Mouse (Mus musculus): ENCODE results near the gene Golga7b. TPM values are rescaled to one million over a fixed set of nuclear protein-coding genes. Genes with fewer than 3 reads are reported as not detected.
A peak's percentile ranks its signal among the peaks of the same experiment; 100 is the strongest.

Golga7b gene
- polyA plus RNA-seq, 1 experiment from 2014 or later, result 0.97 TPM

DNA sequence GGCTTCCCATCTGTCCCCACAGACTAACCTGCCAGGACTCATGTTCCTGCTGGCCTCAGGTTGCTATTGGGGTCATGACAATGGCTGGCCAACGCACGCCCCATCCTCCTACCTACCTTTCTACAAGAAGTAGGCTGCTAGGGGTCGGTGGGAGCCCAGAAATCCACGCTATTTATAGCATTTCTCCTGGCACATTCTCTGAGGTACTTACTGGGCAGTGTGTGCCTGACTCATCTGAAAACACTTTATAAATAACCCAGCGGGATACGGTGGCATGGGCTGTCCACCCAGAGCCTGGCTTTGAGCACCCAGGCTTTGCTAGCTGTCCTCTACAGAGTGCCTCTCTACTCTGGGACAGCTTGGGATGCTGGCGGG lies 9.0 kb upstream of the Golga7b start:
- no peak overlapping the region for H3K27ac ChIP-seq (ENCODE audit: low read length)
- H3K27me3 ChIP-seq (ENCODE audit: control insufficient read depth, insufficient read depth, low read length), result no peaks in the 10 kb centered on the region
- H3K9me3 ChIP-seq (ENCODE audit: control insufficient read depth, low read depth, low read length), result no peaks in the 10 kb centered on the region
- no peak for ATAC-seq (ENCODE audit: insufficient number of reproducible peaks, insufficient read depth, low FRiP score, low read depth)
- 67% methylated on average over 7 of the region's 7 CpGs for WGBS
- H3K4me1 ChIP-seq (ENCODE audit: control insufficient read depth, insufficient read depth, low read length), result no peaks in the 10 kb centered on the region
- no peak overlapping the region for H3K4me2 ChIP-seq (replicated peaks; ENCODE audit: low read depth, low read length)
- no peak overlapping the region for H3K4me3 ChIP-seq (ENCODE audit: low read depth, low read length)
- no peak overlapping the region for H3K9ac ChIP-seq (replicated peaks; ENCODE audit: low read depth, low read length)
- H3K36me3 ChIP-seq (ENCODE audit: control insufficient read depth, insufficient read depth, low read length), result no peaks in the 10 kb centered on the region

DNA sequence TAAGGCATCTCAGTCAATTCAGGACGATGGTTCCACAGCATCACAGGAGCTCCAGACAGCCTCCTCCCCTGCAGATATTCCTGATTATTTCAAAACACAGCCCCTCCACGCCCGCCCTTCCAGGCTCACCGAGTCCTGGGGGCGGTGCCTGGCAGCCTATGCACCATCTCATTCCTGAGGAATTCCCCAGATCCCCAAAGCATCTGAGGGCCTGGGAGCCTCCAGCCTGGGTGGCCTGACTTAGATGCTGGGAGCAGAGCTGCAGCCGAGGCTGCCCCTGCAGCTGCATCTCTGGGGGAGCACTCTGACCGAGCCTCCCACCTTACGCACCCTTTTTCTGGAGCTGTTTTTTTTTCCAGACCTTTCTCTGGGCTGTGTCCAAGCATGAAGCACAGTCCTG lies 6.5 kb upstream of the Golga7b start:
- Histone ChIP-seq H3K36me3 (ENCODE audit: control insufficient read depth, insufficient read depth, low read length) (no peaks in the 10 kb centered on the region), H3K4me1 (ENCODE audit: control insufficient read depth, insufficient read depth, low read length) (no peaks in the 10 kb centered on the region), H3K9ac (replicated peaks; ENCODE audit: low read depth, low read length) (no peak overlapping the region), H3K4me3 (ENCODE audit: low read depth, low read length) (no peak overlapping the region), H3K4me2 (replicated peaks; ENCODE audit: low read depth, low read length) (no peak overlapping the region), H3K27me3 (ENCODE audit: control insufficient read depth, insufficient read depth, low read length) (no peaks in the 10 kb centered on the region), H3K9me3 (ENCODE audit: control insufficient read depth, low read depth, low read length) (no peaks in the 10 kb centered on the region), H3K27ac (ENCODE audit: low read length) (no peak overlapping the region)
- WGBS, result 31% methylated on average over 8 of the region's 8 CpGs
- no peak for ATAC-seq (ENCODE audit: insufficient number of reproducible peaks, insufficient read depth, low FRiP score, low read depth)

DNA sequence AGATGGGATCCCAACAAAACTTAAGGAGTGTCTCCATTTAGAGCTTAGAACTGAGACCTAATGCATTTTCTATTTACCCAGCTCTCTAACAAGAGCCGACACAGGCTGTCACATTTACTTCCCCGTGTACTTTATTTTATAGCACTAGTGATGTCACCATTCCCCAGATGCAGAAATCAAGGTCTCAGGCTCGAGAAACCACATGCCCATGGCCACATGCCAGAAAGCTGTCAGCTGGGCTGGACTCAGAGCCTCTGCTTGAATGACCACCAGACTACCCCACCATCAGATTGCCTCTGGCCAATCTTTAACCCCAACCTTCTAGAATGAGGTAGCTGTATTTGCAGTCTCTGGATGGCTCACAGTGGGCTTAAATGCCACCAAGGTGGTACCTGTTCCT lies 4.0 kb upstream of the Golga7b start:
- Histone ChIP-seq H3K4me3 (ENCODE audit: low read depth, low read length) (no peak overlapping the region), H3K36me3 (ENCODE audit: control insufficient read depth, insufficient read depth, low read length) (no peaks in the 10 kb centered on the region), H3K9me3 (ENCODE audit: control insufficient read depth, low read depth, low read length) (no peaks in the 10 kb centered on the region), H3K27ac (ENCODE audit: low read length) (no peak overlapping the region), H3K9ac (replicated peaks; ENCODE audit: low read depth, low read length) (no peak overlapping the region), H3K27me3 (ENCODE audit: control insufficient read depth, insufficient read depth, low read length) (no peaks in the 10 kb centered on the region), H3K4me2 (replicated peaks; ENCODE audit: low read depth, low read length) (no peak overlapping the region), H3K4me1 (ENCODE audit: control insufficient read depth, insufficient read depth, low read length) (no peaks in the 10 kb centered on the region)
- no peak for ATAC-seq (ENCODE audit: insufficient number of reproducible peaks, insufficient read depth, low FRiP score, low read depth)
- WGBS, result 51% methylated on average over 3 of the region's 3 CpGs

DNA sequence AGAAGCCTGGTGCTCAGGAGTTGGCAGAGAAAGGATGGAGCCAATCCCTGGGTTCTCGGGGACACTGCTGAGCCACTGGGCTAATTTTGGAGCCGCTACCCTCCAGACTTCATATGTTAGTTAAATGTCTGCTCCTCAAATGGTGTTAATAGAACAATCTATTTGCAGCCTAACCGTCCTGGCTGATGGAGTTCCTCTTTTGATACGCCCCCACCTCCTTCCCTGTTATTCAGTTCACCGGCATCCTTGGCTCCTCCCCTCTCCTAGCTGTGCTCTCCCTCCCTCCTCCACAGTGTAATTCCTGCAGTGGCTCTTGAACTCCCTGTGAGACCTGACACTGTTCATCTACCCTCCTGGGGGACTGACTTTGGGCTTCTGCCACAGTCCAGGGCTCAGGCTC lies 748 bp upstream of the Golga7b start:
- WGBS, result 43% methylated on average over 5 of the region's 5 CpGs
- no peaks in the 10 kb centered on the region for H3K4me1 ChIP-seq (ENCODE audit: control insufficient read depth, insufficient read depth, low read length)

DNA sequence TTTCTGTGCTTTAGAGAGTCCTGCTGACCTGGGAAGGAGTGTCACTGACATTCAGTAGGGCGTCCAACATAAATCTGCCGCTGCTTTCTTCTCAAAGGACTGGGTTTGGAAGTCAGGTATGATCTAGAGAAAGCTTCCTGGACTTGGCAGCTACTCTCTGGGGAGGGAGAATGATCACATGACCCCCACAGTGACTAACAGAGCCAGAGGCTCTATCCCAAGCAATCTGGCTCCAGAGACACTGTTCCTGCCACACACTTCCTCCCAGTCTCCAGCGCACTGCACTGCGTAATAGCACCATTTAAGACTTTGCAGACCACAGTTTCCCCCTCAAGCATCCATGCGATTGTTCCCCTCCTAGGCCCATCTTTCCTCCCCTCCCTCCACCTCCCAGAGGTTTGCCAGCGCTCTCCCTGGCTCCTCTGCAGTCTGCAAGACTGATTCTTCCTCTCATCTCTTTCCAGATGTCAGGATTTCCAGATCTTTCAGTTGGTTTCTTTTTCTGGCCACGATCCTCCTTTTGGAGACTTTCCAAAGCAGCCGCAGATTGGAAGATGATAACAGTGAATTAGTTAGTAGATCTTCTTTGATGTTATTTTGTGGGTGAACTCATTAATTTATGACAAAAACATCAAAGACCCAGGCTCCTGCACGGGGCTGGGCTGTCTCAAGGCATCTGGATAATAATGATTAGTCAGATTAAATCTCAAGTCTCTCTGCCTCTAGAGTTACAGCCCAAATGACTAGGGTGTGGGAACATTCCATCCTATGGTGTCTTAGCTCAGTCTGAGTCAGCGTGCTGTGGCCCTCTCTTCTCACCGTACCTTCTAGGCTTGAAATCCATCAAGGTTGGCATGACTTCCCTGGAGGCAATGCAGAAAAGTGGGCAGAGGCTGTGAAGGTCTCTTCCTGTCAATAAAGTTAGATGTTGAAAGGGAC lies 2.9 kb downstream of the Golga7b start:
- H3K9ac ChIP-seq (replicated peaks; ENCODE audit: low read depth, low read length), result no peak overlapping the region
- H3K4me3 ChIP-seq (ENCODE audit: low read depth, low read length), result no peak overlapping the region
- ATAC-seq (ENCODE audit: insufficient number of reproducible peaks, insufficient read depth, low FRiP score, low read depth), result no peak
- H3K27ac ChIP-seq (ENCODE audit: low read length), result no peak overlapping the region
- peaks cover 10% of the 10 kb centered on the region; the same call in 1 of the 2 replicates for H3K27me3 ChIP-seq (ENCODE audit: control insufficient read depth, insufficient read depth, low read length)
- H3K9me3 ChIP-seq (ENCODE audit: control insufficient read depth, low read depth, low read length), result no peaks in the 10 kb centered on the region
- no peaks in the 10 kb centered on the region for H3K36me3 ChIP-seq (ENCODE audit: control insufficient read depth, insufficient read depth, low read length)
- 0 out of 2 replicates have a peak, but pooled peaks cover under 1% of the 10 kb centered on the region for H3K4me1 ChIP-seq (ENCODE audit: control insufficient read depth, insufficient read depth, low read length)
- 62% methylated on average over 11 of the region's 11 CpGs for WGBS
- no peak overlapping the region for H3K4me2 ChIP-seq (replicated peaks; ENCODE audit: low read depth, low read length)

More for the DNA sequence above, 748 bp upstream of the Golga7b start:
- H3K27ac ChIP-seq (ENCODE audit: low read length), result no peak overlapping the region
- no peak for ATAC-seq (ENCODE audit: insufficient number of reproducible peaks, insufficient read depth, low FRiP score, low read depth)
- no peak overlapping the region for H3K4me3 ChIP-seq (ENCODE audit: low read depth, low read length)
- no peaks in the 10 kb centered on the region for H3K27me3 ChIP-seq (ENCODE audit: control insufficient read depth, insufficient read depth, low read length)
- no peak overlapping the region for H3K9ac ChIP-seq (replicated peaks; ENCODE audit: low read depth, low read length)
- H3K4me2 ChIP-seq (replicated peaks; ENCODE audit: low read depth, low read length), result no peak overlapping the region
- H3K9me3 ChIP-seq (ENCODE audit: control insufficient read depth, low read depth, low read length), result no peaks in the 10 kb centered on the region
- no peaks in the 10 kb centered on the region for H3K36me3 ChIP-seq (ENCODE audit: control insufficient read depth, insufficient read depth, low read length)

DNA sequence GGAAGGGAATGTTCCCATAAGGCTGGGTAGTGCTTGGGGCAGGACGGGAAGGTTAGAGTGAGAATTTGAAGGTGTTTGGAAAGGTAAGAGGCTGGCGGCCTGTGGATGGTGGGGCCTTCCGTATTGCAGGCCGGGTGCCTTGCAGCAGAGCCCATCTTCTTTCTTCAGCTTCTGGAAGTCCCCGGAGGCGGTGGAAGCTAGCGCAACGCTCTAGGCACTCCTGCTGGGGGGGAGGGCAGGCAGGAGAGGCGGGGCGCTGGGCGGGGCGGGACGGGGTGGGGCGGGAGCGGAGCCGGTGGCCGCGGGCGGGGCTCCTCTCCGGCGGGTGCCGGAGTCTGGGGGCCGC lies 8.0 kb downstream of the Golga7b start:
- peak; percentile 44; the same call in 1 of the 2 replicates for ATAC-seq (ENCODE audit: insufficient number of reproducible peaks, insufficient read depth, low FRiP score, low read depth)
- 1% methylated on average over 21 of the region's 23 CpGs for WGBS
- peaks cover 11% of the 10 kb centered on the region; the same call in 1 of the 2 replicates for H3K27me3 ChIP-seq (ENCODE audit: control insufficient read depth, insufficient read depth, low read length)
- H3K9me3 ChIP-seq (ENCODE audit: control insufficient read depth, low read depth, low read length), result no peaks in the 10 kb centered on the region
- no peak overlapping the region for H3K27ac ChIP-seq (ENCODE audit: low read length)
- H3K4me1 ChIP-seq (ENCODE audit: control insufficient read depth, insufficient read depth, low read length), result 0 out of 2 replicates have a peak, but pooled peaks cover 4% of the 10 kb centered on the region
- peak overlapping the region; percentile 64 for H3K4me2 ChIP-seq (replicated peaks; ENCODE audit: low read depth, low read length)
- H3K36me3 ChIP-seq (ENCODE audit: control insufficient read depth, insufficient read depth, low read length), result no peaks in the 10 kb centered on the region
- H3K4me3 ChIP-seq (ENCODE audit: low read depth, low read length), result peak overlapping the region; percentile 30; the same call in 1 of the 2 replicates
- H3K9ac ChIP-seq (replicated peaks; ENCODE audit: low read depth, low read length), result no peak overlapping the region

DNA sequence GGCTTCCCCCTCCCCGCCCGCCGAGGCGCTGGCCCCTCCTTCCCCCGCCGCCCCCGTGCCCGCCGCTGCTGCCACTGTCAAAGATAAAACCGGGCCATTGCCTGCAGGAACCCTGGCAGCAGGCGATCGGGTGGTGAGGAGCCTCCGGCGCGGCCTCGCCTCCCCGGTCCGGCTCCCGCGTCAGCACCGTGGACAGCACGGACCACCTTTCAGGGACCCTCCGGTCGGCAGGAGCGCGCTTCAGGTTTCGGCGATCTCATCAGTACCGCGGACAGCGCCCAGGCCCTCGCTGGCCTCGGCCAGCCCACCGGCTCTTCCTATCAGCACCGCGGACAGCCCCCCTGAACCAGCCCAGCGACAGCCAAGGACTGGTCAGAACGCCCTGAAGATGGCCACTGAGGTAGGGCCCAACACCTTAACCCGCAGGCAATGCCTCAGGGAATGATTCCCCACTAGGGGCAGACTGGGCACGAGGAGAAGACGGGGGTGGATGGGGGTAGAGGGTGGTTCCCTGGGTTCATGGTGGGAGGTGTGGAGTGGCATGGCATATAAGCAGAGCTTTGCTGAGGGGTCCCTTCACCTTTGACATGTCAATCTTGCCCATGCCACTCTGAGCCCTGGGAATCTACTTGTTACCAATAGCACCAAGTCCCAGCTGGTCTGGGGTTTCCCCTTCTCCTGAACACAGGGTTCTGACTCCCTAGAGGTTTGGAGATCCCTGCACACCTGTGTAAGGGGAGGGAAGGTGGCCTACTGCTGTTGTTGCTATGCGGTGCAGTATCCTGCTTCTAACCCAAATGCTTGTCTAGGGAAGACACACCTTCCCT lies 8.6 kb downstream of the Golga7b start:
- 0 out of 2 replicates have a peak, but pooled peaks cover 4% of the 10 kb centered on the region for H3K4me1 ChIP-seq (ENCODE audit: control insufficient read depth, insufficient read depth, low read length)
- no peaks in the 10 kb centered on the region for H3K9me3 ChIP-seq (ENCODE audit: control insufficient read depth, low read depth, low read length)
- no peak overlapping the region for H3K27ac ChIP-seq (ENCODE audit: low read length)
- peak; percentile 90 for ATAC-seq (ENCODE audit: insufficient number of reproducible peaks, insufficient read depth, low FRiP score, low read depth)
- peak overlapping the region; percentile 30; the same call in 1 of the 2 replicates for H3K4me3 ChIP-seq (ENCODE audit: low read depth, low read length)
- no peak overlapping the region for H3K9ac ChIP-seq (replicated peaks; ENCODE audit: low read depth, low read length)
- 3% methylated on average over 37 of the region's 42 CpGs for WGBS
- no peaks in the 10 kb centered on the region for H3K36me3 ChIP-seq (ENCODE audit: control insufficient read depth, insufficient read depth, low read length)
- H3K27me3 ChIP-seq (ENCODE audit: control insufficient read depth, insufficient read depth, low read length), result peaks cover 11% of the 10 kb centered on the region; the same call in 1 of the 2 replicates
- H3K4me2 ChIP-seq (replicated peaks; ENCODE audit: low read depth, low read length), result peak overlapping the region; percentile 64

DNA sequence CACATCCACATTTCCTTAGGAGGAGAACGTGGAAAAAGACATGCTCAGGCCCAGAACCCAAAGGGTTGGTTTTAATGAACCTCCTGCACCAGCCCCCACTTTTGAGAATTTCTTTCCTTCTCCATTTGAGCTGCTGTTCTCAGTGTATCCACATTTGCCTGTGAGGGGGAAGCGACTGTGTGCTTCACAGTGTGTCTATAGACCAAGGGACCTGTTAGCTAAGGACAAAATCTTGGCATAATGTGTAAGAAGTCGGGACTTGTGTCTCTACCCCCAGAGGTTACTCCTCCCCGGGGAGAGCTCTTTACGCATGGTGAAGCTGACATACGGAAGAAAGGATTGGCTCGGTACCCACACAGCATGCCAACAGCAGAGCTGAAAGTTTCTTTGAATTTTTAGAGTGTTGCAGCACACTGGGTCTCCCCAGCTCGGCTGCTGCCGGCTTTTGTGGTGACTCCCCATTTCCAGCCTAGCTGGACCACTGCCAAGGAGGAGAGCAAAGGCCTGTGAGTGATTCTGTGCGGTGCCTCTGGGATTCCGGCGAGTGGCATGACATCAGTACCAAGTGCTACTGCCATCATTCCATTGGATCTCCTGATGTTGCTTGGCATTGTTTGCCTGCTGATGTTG lies 9.4 kb downstream of the Golga7b start:
- Histone ChIP-seq H3K4me3 (ENCODE audit: low read depth, low read length) (no peak overlapping the region), H3K36me3 (ENCODE audit: control insufficient read depth, insufficient read depth, low read length) (no peaks in the 10 kb centered on the region), H3K27me3 (ENCODE audit: control insufficient read depth, insufficient read depth, low read length) (peaks cover 11% of the 10 kb centered on the region; the same call in 1 of the 2 replicates), H3K27ac (ENCODE audit: low read length) (no peak overlapping the region), H3K9me3 (ENCODE audit: control insufficient read depth, low read depth, low read length) (no peaks in the 10 kb centered on the region), H3K4me2 (replicated peaks; ENCODE audit: low read depth, low read length) (no peak overlapping the region), H3K4me1 (ENCODE audit: control insufficient read depth, insufficient read depth, low read length) (0 out of 2 replicates have a peak, but pooled peaks cover 4% of the 10 kb centered on the region), H3K9ac (replicated peaks; ENCODE audit: low read depth, low read length) (no peak overlapping the region)
- WGBS, result 85% methylated on average over 12 of the region's 12 CpGs
- no peak for ATAC-seq (ENCODE audit: insufficient number of reproducible peaks, insufficient read depth, low FRiP score, low read depth)
